Mouse (Mus musculus) adrenal gland, postnatal 25 days (tissue): ENCODE measurements around the gene Bcl2l11. TPM values are rescaled to one million over a fixed set of nuclear protein-coding genes. Genes with fewer than 3 reads are reported as not detected.

ENCODE experiments used
- DNase-seq: peaks from one replicate; pipeline ENCODE4 v3.0.0; 2021; ENCODE audit warnings: mixed read lengths
- total RNA-seq: library from RNA; stranded (reverse); gene quantifications from 2 replicates; pipeline ENCODE4 v1.2.3, GENCODE M21; 2021

Gene Bcl2l11
- total RNA-seq, 1 experiment from 2014 or later = 20.2 TPM

DNA sequence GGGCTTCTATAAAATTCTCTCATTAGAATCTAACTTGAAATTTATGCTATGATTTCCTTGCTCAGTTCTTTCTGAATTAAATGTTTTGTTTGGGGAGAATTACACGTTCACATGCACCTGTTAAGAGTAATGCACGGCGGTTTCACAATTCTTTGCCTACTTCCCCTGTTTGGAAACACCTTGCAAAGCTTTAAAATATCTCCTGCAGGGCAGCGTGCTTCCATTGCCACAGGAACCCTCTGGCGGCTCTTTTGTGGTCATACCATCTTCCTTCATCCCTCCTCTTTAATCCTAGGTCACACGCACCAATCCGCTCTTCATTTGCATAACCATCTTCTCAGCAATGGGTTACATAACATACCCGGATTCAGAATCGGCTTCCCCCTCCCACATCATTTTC, 14.3 kb upstream of the Bcl2l11 start:
- DNase-seq = no peak

DNA sequence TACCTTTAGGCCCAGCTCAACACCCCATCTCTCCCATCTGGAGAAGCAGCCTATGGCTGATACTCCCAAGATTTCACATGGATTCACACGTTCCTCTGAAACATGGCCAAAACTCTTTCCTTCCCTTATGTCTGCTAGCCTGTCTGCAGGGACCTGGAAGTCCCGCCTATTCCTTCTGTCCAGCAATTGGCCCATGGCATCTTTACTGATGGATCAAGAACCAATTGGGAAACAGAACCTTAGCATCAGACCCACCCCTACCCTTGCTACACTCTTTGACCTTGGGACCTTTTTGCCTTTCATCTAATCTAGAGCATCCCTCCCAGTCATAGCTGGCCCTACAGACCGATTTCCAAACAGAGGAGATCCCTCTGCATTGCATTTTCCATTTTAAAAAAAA, 11.2 kb upstream of the Bcl2l11 start:
- DNase-seq = no peak

DNA sequence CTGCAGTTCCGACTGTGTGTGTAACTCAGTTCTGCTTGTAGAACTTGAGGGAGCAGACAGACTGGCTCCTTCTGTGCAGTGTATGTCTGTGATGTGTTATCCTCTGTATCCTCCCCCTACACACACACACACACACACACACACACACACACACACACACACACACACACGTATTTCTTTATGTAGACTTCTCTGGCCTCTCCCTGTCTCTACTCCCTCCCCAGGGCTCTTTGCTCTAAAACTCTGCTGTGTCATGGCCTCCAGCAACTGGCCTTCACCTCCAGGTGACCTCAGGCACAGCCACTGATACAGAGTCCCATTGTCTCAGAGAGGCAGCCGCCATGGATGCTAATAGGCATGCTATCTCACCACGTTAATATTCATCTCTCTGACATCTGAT, 10.3 kb upstream of the Bcl2l11 start:
- no peak for DNase-seq

DNA sequence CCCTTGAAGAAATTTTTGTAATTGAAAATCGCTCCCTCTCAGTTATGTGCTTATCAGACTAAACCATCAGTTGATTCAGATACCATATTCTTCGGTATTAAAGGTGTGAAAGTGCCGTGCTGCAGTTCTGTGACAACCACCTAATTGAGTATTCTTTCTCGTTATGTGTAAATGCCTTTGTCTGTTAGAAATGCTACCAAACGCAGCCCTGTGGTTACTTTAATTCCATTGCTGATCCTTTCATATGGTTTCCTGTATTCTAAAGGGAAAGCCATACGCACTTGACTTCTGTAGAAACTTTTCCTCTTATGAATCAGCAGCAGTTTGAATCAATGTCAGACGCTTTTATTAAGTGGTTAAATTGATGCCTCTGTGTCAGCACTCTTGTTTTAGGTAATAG, 8.2 kb upstream of the Bcl2l11 start:
- no peak for DNase-seq

DNA sequence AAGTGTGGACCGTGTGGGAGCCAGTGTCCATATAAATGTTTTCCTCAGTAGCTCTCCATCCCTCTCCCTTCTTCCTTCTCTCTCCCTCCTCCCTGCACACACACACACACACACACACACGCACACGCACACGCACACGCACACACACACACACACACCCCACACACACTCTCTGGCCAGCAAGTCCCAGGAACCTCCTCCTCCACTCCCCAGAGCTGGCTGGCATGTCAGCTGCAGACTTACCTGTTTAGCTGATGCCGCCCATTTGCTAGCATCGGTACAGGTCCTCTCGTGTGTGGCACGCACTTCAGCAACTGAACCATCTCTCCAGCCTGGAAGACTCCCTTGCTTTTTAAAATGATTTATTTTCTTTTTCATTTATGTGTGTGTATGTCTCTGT, 6.9 kb upstream of the Bcl2l11 start:
- no peak for DNase-seq

DNA sequence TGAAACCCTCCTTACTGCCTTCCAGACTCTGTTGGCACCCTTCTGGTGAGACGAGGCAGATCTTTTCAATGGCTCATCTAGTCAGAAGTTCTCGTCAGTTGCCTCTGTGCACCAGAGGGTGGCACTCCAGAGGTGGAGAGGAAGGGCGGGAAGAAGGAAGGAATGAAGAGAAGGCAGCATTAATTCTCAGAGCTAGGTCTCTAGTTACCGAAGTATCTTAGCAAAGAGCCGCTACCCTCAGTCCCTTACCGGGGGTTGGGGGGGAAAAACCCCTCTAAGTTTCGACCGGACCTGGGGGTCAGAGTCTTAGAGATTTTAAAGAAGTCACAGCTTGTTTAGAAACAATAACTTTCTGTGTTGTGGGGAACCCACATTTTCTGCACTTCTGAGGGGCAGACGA, 3.3 kb upstream of the Bcl2l11 start:
- DNase-seq = peak; percentile 54

DNA sequence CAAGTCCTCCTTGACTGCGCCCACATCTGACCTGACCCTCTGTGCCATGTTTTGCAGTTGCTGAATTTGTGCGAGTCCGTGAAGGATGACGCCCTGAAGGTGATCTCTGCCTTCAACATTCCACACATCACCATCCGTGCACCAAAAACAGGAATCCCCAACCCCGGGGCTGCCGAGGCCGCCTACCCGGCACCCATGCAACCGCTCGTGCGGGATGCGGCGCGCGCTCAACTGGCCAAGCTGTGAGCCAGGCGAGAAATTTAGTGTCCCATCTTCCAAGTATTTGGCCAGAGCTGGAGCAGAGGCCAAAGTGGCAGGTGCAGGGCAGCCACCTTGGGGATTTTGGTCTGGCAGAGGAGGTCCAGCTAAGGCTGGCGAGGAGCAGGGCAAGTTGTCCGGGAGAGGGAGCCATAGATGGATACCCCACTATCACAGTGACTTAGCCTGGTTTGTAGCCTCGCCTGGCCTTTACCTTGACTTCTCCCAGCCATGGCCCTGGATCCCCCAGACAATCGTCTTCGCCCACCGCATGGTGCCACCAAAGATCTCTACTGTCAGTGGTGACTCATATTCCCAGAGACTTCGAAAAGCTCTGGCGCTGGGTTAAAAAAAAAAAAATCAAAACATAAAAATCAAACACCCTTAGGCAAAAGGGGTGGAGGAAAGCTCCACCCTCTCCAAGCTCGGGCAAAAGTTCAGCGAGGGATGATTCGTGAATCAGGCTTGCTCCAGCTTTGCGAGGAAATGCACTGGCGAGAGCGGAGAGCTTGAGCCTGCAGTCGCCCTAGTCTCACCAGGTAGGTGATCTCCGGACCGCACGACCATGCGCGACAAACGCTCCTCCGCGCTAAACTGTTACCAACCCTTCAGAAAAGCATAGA, 2.7 kb upstream of the Bcl2l11 start:
- peak; percentile 40 for DNase-seq

DNA sequence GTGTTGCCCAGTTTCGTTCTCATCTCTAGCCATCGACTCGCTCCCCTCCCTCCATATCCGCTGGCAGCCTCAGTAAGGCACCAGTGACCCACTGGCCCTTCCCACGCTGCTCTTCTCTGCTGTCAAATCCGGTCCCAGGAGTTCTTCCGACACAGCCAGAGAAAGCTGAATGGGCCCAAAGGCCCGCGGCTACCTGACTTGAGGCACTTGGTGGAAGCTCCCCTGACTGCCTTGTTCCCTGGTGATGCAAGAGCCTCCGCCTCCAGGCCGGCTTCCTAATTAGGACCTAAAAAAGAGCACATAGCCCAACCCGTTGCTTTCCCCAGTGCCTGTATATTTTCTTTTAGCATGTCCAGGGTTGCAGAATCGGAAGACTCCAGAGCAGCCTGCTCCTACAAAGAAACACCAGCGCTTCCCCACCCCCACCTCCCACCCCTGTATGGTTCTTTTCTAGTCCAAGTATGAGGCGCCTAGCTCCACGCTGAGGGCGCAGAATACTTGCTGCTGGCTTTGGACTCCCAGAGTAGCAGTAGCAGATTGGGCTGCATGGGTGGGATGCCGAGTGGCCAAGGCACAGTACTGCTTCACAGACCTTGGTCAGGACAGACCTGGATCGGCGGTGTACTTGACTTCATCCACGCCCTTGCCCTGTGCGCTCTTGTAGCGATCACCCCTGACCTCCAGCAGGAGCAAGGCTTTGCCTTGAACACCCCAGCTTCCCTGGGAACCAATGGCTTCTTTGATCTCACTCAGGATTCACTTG, 1.7 kb upstream of the Bcl2l11 start:
- DNase-seq = no peak

DNA sequence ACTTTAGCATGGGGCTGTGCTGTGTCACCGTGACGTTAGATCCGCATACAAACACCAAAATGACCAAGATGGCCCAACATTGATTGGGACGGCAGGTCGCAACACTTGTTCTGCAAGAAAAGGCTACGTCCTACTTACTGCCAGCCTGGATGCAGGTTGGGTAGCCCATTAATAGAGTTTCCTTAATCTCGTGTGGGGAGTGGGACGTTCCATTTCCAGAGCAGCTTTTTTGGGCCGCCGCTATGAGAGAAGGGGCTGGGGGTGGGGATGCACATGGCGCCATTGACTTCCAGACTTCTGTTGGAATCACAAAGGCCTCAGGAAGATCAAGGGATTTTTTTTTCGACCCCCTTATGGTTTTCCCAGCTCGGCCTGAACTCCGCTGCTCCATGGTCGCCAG, 1.1 kb upstream of the Bcl2l11 start:
- DNase-seq = no peak

DNA sequence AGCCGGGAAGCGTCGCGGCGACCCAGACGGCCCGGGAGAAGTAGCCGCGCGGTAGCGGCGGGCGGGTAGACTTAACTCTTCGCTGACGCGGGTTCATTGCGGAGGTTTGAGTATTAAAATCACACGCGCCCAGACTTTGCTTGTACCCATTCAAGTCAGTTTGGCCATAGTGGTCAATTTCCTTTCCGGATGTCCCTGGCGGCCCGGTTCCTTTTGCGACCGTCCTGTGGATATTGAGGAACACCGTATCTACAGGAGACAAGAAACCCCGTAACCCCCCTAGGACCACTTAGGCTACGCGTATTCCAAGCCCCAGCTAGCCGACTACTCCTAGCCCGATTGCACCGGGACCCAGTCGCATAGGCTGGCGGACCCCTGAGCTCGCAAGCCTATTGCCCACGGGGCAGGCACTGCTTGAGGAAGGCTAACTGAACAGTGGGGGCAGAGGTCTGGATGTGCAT, 783 bp downstream of the Bcl2l11 start:
- no peak for DNase-seq

DNA sequence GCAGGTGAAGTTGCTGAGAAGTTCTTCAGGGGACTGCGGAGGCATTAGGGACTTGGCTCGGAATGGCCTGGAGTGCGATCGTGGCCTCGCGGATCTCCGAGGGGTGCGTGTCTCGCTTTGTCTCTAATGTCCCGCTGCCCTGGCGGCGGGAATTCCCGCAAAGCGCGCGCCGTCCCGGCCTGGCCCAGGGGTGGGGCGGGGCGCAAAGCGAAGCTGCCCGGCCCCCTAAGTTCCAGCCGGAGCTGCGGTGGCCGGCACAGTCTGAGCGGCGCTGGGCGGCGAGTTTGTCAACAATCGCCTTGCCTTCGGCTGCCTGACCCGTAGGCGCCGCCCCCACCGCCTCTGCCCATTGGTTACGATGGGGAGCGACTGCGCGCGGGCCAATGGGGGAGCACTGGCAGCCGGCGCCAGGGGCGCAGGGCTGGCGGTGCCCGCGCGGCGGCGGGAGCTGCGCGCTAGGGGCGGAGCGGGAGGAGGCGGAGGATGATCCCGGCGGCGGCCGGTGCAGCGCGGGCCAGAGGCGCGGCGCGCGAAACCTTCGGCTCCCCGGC, 1.4 kb downstream of the Bcl2l11 start:
- peak; percentile 98 for DNase-seq

DNA sequence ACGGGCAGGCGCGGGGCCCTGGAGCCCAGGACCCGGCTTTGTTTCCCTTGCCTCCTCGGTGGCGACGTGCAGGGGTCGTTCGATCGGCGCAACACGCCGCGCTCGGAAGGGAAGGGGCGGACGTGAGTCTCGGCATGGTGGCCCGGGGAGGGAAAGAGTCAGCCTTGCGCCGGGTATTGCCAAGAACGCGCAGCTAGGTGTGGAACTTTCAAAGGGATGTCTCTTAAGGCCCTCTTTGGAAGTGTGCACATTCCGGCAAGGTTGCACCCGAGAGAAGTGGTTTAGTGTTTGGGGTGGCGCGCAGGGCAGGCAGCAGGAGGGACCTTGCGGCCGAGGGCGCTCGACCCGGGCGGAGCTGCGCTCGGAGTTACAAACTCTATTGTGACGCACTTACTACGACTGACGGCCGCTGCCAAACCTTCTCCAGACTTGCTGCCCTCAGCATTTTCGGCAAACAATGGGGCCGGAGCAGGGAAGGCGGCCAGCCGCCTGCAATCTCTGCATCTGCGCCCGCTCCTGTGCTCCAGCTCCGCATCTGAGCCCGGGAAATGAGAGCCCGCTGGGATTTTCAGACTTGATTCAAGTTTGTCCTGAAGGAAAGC, 2.0 kb downstream of the Bcl2l11 start:
- peak; percentile 81 for DNase-seq

DNA sequence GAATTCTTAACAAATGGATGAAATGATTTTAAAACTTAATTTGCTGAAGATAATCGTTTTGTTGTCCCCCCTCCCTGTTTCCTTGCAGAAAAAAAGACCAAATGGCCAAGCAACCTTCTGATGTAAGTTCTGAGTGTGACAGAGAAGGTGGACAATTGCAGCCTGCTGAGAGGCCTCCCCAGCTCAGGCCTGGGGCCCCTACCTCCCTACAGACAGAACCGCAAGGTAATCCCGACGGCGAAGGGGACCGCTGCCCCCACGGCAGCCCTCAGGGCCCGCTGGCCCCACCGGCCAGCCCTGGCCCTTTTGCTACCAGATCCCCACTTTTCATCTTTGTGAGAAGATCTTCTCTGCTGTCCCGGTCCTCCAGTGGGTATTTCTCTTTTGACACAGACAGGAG, 2.7 kb downstream of the Bcl2l11 start:
- no peak for DNase-seq

DNA sequence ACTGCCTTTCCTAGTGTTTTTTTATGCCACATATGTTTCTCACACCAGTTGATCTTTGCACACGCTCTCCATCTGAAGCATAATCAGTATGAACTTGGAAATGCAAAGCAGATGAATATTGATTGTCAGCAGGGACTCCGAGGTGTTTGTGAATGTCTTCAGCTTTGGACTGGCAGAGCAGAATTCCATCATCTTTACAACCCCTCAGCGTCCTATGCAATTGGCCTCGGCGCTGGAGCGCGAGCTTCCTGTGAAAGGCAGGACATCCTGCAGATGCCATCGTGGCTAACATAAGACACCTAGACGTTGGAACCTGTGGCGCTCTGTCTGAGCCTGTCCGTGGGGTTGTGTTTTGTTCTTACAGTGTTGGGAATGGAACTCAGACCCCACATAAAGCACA, 5.7 kb downstream of the Bcl2l11 start:
- DNase-seq = no peak

DNA sequence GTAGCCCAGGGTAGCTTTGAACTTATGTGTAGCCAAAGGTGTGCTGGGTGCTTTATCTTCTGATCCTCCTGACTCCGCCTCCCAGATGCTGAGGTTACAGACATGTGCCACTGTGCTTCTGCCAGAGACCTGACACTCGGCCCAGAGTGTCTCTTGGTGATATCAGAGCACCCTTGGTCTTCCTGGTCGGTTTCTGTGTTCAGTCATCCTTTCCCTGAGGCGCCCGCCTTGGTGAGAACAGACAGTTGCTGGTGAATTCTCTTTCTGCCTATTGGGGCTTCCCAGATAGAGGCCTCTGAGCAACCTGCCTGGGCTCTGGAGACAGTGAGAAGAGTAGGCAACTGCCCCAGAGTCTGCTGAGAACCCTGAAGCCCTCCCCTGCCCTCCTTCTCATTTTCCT, 6.8 kb downstream of the Bcl2l11 start:
- DNase-seq = no peak

DNA sequence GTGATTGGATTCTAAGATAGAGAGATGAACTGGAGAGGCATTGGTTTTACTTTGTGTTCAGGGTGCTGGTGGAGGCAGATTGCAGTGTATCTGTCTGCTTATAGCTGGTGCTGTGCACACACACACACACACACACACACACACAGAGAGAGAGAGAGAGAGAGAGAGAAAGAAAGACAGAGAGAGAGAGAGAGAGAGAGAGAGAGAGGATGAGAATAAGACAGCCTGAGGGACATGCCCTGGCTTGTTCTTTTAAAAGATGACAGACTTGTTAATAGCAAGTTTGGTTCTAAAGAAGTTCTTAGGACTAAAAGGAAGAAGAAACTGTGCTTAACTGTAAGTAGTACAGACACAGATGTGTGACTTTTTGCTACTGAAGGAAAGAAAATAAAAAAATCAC, 8.0 kb downstream of the Bcl2l11 start:
- no peak for DNase-seq

DNA sequence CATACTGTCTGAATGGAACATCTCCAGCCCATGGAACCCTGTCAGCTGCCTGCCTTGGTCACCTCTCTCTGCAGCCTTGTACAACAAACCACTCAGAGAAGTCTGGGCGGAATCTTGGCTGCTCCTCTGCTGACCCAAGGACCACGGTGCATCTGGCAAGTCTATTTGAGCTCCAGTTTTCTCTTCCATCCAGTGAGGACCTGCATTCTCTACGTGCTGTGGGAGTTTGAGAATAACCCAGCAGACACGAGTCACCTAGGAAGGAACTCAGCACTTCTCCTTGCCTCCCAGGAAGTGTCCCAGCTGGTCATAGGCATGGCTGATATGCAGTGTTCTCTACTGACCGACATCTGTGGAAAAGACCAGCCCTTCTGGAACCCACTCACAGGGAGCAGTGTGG, 8.6 kb downstream of the Bcl2l11 start:
- DNase-seq = no peak

DNA sequence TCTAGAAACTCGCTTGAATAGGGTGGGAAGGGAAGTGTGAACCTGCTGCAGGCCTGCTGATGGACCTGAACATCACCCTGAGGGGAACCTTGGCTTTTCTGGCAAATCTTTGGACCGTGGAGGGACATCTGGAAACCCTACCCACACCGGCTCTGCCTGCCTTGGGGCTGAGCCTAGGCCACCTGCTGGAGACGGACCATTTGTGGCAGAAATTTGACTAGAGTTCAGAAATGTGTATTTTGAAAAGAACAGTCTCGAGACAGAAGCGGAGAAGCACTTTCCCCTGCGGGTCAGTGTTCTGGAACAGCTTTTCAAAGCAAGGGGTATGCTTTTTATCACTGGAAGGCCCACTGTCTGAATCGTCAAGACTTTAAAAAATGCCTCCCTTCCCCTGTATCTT, 9.1 kb downstream of the Bcl2l11 start:
- no peak for DNase-seq

DNA sequence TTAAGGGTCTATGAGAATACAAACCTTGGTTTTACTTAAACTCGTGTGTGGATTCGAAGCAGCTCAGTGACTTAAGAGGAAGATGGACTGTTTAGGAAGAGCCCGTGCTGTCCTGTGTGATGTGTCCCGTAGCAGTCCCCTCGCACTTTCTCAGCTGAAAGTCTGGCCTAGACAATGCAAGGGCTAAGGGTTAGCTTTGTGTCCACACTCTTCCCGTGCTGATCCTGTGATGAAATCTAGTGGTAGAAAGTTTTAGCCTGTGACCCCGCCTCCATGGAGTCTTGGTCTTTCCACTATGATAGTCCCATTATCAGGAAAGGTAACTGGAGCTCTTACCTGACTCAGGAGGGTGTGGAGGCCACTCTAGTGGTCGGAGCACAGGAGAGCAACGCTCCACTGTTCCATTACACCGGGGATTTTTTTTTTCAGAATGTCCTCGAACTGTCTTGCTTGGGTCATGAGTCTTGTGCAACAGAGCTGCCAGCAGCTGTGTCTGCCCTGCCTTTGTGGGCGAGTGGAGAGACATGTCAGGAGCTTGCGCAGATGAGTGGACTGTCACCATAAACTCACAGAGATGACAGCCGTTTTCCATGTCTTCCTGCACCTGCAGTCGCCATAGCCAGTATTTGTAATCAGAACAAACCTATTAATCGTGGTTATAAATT, 11.1 kb downstream of the Bcl2l11 start:
- no peak for DNase-seq

DNA sequence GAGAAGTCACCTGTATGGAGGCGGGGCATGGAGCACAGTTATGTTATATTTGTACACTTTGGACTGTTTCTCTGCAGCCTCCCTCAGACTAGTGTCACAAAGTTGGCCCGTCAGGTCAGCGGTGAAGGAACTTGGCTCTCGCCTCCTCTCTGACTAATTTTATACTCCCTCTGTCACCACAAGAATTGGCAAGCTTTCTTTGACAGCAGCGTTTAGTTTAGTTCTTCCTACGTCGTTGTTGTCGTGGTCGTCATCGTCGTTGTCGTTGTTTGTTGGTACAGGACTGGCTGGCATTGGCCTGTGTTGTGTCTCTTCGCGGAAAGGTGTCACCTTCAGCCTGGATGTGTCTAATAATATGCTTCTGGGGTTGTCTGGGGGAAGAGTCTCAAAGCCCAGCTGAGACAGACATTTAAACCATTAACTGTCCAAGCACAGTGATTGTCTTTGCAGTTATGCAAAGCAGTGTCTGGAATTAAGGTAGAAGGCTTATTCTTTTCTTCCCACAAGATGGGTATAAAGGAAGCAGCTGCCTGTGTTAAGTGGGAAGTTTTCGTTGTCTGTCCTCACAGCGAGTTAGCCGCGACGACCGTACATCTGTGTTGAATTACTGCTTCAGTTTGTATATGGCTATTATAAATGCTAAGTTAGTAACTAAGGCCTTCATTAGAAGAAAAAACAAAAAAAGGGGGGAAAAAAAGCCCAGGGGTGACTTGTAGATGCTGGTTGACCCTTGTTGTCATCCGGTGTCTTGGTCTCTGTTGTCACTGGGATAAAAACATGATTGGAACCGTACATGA, 11.8 kb downstream of the Bcl2l11 start:
- no peak for DNase-seq

DNA sequence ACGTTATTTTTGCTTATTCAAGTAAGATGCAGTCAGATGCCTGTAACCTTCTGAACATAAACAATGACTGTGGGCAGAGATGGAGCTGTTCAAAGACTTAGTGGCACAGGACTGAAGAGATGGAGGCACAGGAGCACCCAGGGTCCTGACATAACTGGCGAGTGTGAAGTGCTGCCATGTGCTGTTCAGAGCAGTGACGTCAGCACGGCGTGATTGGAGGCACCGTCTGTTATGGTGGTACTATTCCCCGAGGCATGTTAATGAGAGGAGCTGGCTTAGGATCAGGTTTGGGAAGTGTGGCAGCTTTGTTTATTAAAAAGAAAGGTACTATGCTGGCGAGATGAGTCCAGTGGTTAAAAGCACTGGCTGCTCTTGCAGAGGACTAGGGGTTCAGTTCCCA, 13.1 kb downstream of the Bcl2l11 start:
- DNase-seq = no peak

DNA sequence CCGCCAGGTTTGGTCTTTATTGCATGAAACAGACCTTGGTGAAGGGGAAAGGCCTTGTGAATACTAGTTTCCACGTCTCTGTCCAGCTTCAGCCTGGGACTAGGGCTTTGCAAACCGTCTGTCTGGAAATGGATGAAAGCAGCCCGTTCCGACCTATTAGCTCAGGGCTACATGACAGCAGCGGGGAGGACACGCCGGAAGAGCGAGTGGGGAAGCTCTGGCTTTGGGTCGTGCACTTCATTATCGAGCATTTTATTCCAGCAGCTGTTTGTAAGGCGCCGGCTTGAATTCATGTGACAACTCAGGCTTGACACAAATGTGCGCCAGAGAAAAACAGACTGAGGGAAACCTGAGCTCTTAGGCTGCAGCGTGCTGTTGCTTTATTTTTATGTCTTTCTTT, 13.9 kb downstream of the Bcl2l11 start:
- no peak for DNase-seq
